ENCODE assay signal across 11 mouse cellular contexts in the genomic region with DNA sequence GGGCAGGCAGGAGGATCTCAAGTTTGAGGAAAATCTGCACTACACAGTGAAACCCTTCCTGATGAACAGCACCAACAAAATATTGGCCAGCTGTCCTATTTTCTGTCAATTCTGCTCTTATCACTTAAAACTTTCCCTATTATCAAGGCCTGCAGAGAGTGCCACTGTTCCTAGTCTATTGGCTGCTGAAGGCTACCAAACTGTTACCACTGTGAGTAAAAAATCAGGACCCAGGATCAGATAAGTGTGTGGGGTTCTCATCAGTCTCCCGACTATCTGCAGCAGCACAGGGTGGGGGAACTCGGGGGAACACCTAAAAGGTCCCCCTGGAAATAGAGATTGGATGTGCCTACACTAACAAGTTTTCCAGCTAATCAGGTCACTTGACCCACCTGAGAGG. TPM values are rescaled to one million over a fixed set of nuclear protein-coding genes. Genes with fewer than 3 reads are reported as not detected.
DNase-seq lines count a peak whose midpoint lies in the region; ATAC-seq and TF ChIP-seq lines count a peak whose summit lies in the region.
"Had no signal": no experiment of that assay in that cellular context is flagged by ENCODE, and none has a peak within 500 bp of the region (broad histone marks: within the 10 kb centered on the region; RNA-seq: fewer than 3 reads in every experiment).

No protein-coding gene starts in this region.

- peak overlapping the region; percentile 88 for H3K4me2 ChIP-seq in heart, embryonic 14.5 days (ENCODE audit: low read length)
- no peak overlapping the region for H3K4me2 ChIP-seq in midbrain, embryonic 11.5 days
- no peak overlapping the region for H3K4me2 ChIP-seq in midbrain, postnatal 0 days (ENCODE audit: low read depth, low read length, poor library complexity, severe bottlenecking)
- peak overlapping the region; percentile 77; the same call in 1 of the 2 replicates for H3K4me2 ChIP-seq in limb, embryonic 14.5 days (replicated peaks; ENCODE audit: low read depth, low read length, severe bottlenecking)
- peak overlapping the region; percentile 95 for H3K4me2 ChIP-seq in stomach, embryonic 16.5 days (ENCODE audit: low read depth, low read length)

- no peak for ATAC-seq in heart, embryonic 14.5 days (ENCODE audit: insufficient number of reproducible peaks, insufficient read depth, low FRiP score, low read depth)
- no peak for ATAC-seq in midbrain, embryonic 11.5 days (ENCODE audit: low FRiP score)
- no peak for ATAC-seq in midbrain, postnatal 0 days (ENCODE audit: low FRiP score)
- no peak for ATAC-seq in limb, embryonic 14.5 days (ENCODE audit: low FRiP score, low read depth)
- ATAC-seq in stomach, embryonic 16.5 days (ENCODE audit: insufficient read depth, low FRiP score), result no peak

- peaks cover 13% of the 10 kb centered on the region for H3K79me2 ChIP-seq in heart, adult 2 months (replicated peaks; ENCODE audit: control insufficient read depth, insufficient read depth, low read length)

- no peak overlapping the region for H3K27ac ChIP-seq in heart, embryonic 14.5 days (replicated peaks in 1 of 2; ENCODE audit: control insufficient read depth in 1 of 2, insufficient read depth in 1 of 2, low read depth in 2 of 2, low read length in 2 of 2)
- H3K27ac ChIP-seq in heart, adult 2 months, result no peak overlapping the region
- H3K27ac ChIP-seq in midbrain, embryonic 11.5 days (ENCODE audit: low read depth, low read length), result no peak overlapping the region
- H3K27ac ChIP-seq in midbrain, postnatal 0 days (ENCODE audit: low read depth, low read length), result no peak overlapping the region
- H3K27ac ChIP-seq in limb, embryonic 14.5 days (replicated peaks; ENCODE audit: low read depth, low read length), result no peak overlapping the region
- H3K27ac ChIP-seq in stomach, embryonic 16.5 days (ENCODE audit: low read length), result no peak overlapping the region

- intact Hi-C loops in heart, adult 2 months (cut with DNase I), result loop anchor here (5.0 kb wide), 1 partner anchor 33 kb away; a partner anchor contains a TSS

- no peaks in the 10 kb centered on the region for H3K9me3 ChIP-seq in heart, embryonic 14.5 days (ENCODE audit: control insufficient read depth, low read length)
- no peaks in the 10 kb centered on the region for H3K9me3 ChIP-seq in midbrain, embryonic 11.5 days (ENCODE audit: control insufficient read depth, low read length)
- H3K9me3 ChIP-seq in midbrain, postnatal 0 days (ENCODE audit: low read length), result no peaks in the 10 kb centered on the region
- no peaks in the 10 kb centered on the region for H3K9me3 ChIP-seq in limb, embryonic 14.5 days (ENCODE audit: control insufficient read depth, low read length)
- H3K9me3 ChIP-seq in stomach, embryonic 16.5 days (replicated peaks; ENCODE audit: control insufficient read depth, low read length), result no peaks in the 10 kb centered on the region

- H3K4me3 ChIP-seq in heart, embryonic 14.5 days (ENCODE audit: control insufficient read depth in 1 of 2, insufficient read depth in 1 of 2, low read depth in 1 of 2, low read length in 2 of 2), result no peak overlapping the region
- H3K4me3 ChIP-seq in heart, adult 2 months, result no peak overlapping the region
- no peak overlapping the region for H3K4me3 ChIP-seq in midbrain, embryonic 11.5 days (ENCODE audit: low read depth, low read length)
- H3K4me3 ChIP-seq in midbrain, postnatal 0 days (ENCODE audit: low read depth, low read length), result no peak overlapping the region
- H3K4me3 ChIP-seq in limb, embryonic 14.5 days (replicated peaks; ENCODE audit: low read length), result no peak overlapping the region
- H3K4me3 ChIP-seq in stomach, embryonic 16.5 days (replicated peaks; ENCODE audit: low read length), result peak overlapping the region; percentile 100; the same call in 1 of the 2 replicates

- H3K36me3 ChIP-seq in heart, embryonic 14.5 days (ENCODE audit: control insufficient read depth, insufficient read depth, low read length), result peaks cover 19% of the 10 kb centered on the region
- peaks cover 47% of the 10 kb centered on the region for H3K36me3 ChIP-seq in heart, adult 2 months (ENCODE audit: control insufficient read depth, insufficient read depth, low read length)
- H3K36me3 ChIP-seq in midbrain, embryonic 11.5 days (ENCODE audit: control insufficient read depth, insufficient read depth, low read length), result no peaks in the 10 kb centered on the region
- H3K36me3 ChIP-seq in midbrain, postnatal 0 days (ENCODE audit: insufficient read depth, low read length), result no peaks in the 10 kb centered on the region
- H3K36me3 ChIP-seq in limb, embryonic 14.5 days (ENCODE audit: control insufficient read depth, insufficient read depth, low read length), result peaks cover 27% of the 10 kb centered on the region
- H3K36me3 ChIP-seq in stomach, embryonic 16.5 days (ENCODE audit: control insufficient read depth, insufficient read depth, low read length), result no peaks in the 10 kb centered on the region

- no peak overlapping the region for H3K9ac ChIP-seq in heart, embryonic 14.5 days (ENCODE audit: low read length)
- no peak overlapping the region for H3K9ac ChIP-seq in heart, adult 2 months (ENCODE audit: low read depth, low read length)
- H3K9ac ChIP-seq in midbrain, embryonic 11.5 days (ENCODE audit: low read length), result 0 out of 2 replicates have a peak overlapping the region, but pooled peaks have one; percentile 20
- H3K9ac ChIP-seq in midbrain, postnatal 0 days (replicated peaks; ENCODE audit: low read length, poor library complexity, severe bottlenecking), result no peak overlapping the region
- peak overlapping the region; percentile 26; the same call in 1 of the 2 replicates for H3K9ac ChIP-seq in limb, embryonic 14.5 days (ENCODE audit: low read depth, low read length, severe bottlenecking)
- peak overlapping the region; percentile 3; the same call in 1 of the 2 replicates for H3K9ac ChIP-seq in stomach, embryonic 16.5 days (ENCODE audit: low read length)

- TF ChIP-seq CTCF in heart, adult 2 months (IDR thresholded peaks at IDR 0.05), result no peak
- no peak for TF ChIP-seq CTCF in midbrain, postnatal 0 days (IDR thresholded peaks at IDR 0.05)

- WGBS in heart, embryonic 14.5 days, result 28% methylated on average over 2 of the region's 2 CpGs
- WGBS in heart, adult 2 months, result 25% methylated on average over 2 of the region's 2 CpGs
- WGBS in midbrain, embryonic 11.5 days, result 77% methylated on average over 2 of the region's 2 CpGs
- 90% methylated on average over 2 of the region's 2 CpGs for WGBS in midbrain, postnatal 0 days
- WGBS in limb, embryonic 14.5 days, result 67% methylated on average over 2 of the region's 2 CpGs
- WGBS in stomach, embryonic 16.5 days, result 68% methylated on average over 2 of the region's 2 CpGs

- no peaks in the 10 kb centered on the region for H3K27me3 ChIP-seq in heart, embryonic 14.5 days (ENCODE audit: control insufficient read depth, insufficient read depth, low read length)
- no peaks in the 10 kb centered on the region for H3K27me3 ChIP-seq in heart, adult 2 months (ENCODE audit: control insufficient read depth, insufficient read depth, low read length)
- H3K27me3 ChIP-seq in midbrain, embryonic 11.5 days (ENCODE audit: control insufficient read depth, insufficient read depth, low read length), result no peaks in the 10 kb centered on the region
- no peaks in the 10 kb centered on the region for H3K27me3 ChIP-seq in midbrain, postnatal 0 days (ENCODE audit: insufficient read depth, low read length)
- H3K27me3 ChIP-seq in limb, embryonic 14.5 days (ENCODE audit: control insufficient read depth, insufficient read depth, low read length), result no peaks in the 10 kb centered on the region
- H3K27me3 ChIP-seq in stomach, embryonic 16.5 days (ENCODE audit: control insufficient read depth, insufficient read depth, low read length), result no peaks in the 10 kb centered on the region

- H3K4me1 ChIP-seq in heart, embryonic 14.5 days (ENCODE audit: control insufficient read depth in 2 of 2, insufficient read depth in 2 of 2, low read length in 2 of 2), result peaks cover 11 to 69% of the 10 kb centered on the region in 2 experiments
- peaks cover 31% of the 10 kb centered on the region for H3K4me1 ChIP-seq in heart, adult 2 months (ENCODE audit: control insufficient read depth, insufficient read depth, low read length)
- H3K4me1 ChIP-seq in midbrain, embryonic 11.5 days (ENCODE audit: control insufficient read depth, insufficient read depth, low read length), result peaks cover 29% of the 10 kb centered on the region
- H3K4me1 ChIP-seq in midbrain, postnatal 0 days (ENCODE audit: insufficient read depth, low read length), result peaks cover 15% of the 10 kb centered on the region
- H3K4me1 ChIP-seq in limb, embryonic 14.5 days (ENCODE audit: control insufficient read depth, insufficient read depth, low read length), result peaks cover 35% of the 10 kb centered on the region
- peaks cover 59% of the 10 kb centered on the region for H3K4me1 ChIP-seq in stomach, embryonic 16.5 days (ENCODE audit: control insufficient read depth, insufficient read depth, low read length)

- no peak for TF ChIP-seq EP300 in heart, adult 2 months (IDR thresholded peaks at IDR 0.05; ENCODE audit: insufficient read depth, low read depth, low read length)

- DNase-seq in heart, adult 2 months, result no peak
- no peak for DNase-seq in midbrain, embryonic 11.5 days (ENCODE audit: low spot score, missing footprints)
- DNase-seq in midbrain, postnatal 0 days (ENCODE audit: low spot score), result no peak
- DNase-seq in limb, embryonic 14.5 days (ENCODE audit: low spot score), result no peak
- no peak for DNase-seq in adipocyte (ENCODE audit: low spot score)
- DNase-seq in adrenal gland, adult 8-10 months, result no peak
- DNase-seq: adrenal gland, adult 2 months; cerebellum, postnatal 10 days; kidney, postnatal 14 days had no signal

- no peak for TF ChIP-seq POLR2A in heart, adult 2 months (IDR thresholded peaks at IDR 0.05; ENCODE audit: insufficient read depth, low read depth, low read length)
- no peak for TF ChIP-seq POLR2A in limb, embryonic 14.5 days (IDR thresholded peaks at IDR 0.05; ENCODE audit: borderline replicate concordance, extremely low read depth, insufficient read depth, insufficient read length)

RNA-seq across cellular contexts. Expression of a gene that starts 2.9 kb away (rescaled TPM):
- polyA plus RNA-seq in heart, embryonic 14.5 days (2014; fragmentation: Nextera tagmentation; extraction: Ambion mirVana), result 556 and 557 TPM in 2 replicates
- 100 to 1,000 TPM; 245 to 274 TPM for total RNA-seq in heart, adult 2 months (2021)
- polyA plus RNA-seq in heart, adult 2 months (2012; rRNA removed), result 345 and 383 TPM in 2 replicates
- 574 and 583 TPM in 2 replicates for polyA plus RNA-seq in midbrain, embryonic 11.5 days (2014; fragmentation: Nextera tagmentation; extraction: Ambion mirVana)
- total RNA-seq in midbrain, postnatal 0 days (2014; rRNA removed), result 372 and 409 TPM in 2 replicates
- polyA plus RNA-seq in midbrain, postnatal 0 days (2015; fragmentation: Nextera tagmentation; extraction: Ambion mirVana), result 626 and 656 TPM in 2 replicates
- polyA plus RNA-seq in limb, embryonic 14.5 days (2012; rRNA removed), result 690 and 777 TPM in 2 replicates
- polyA plus RNA-seq in limb, embryonic 14.5 days (2014; fragmentation: Nextera tagmentation; extraction: Ambion mirVana), result 698 and 725 TPM in 2 replicates
- 717 and 769 TPM in 2 replicates for polyA plus RNA-seq in stomach, embryonic 16.5 days (2015; fragmentation: Nextera tagmentation; extraction: Ambion mirVana)
- 100 to 1,000 TPM; 408 to 506 (median 446) TPM for total RNA-seq in adrenal gland, adult 8-10 months (2022)

RNA-seq across cellular contexts. Expression of a gene that starts 17.0 kb away (rescaled TPM):
- 20.0 and 22.1 TPM in 2 replicates for polyA plus RNA-seq in heart, embryonic 14.5 days (2014; fragmentation: Nextera tagmentation; extraction: Ambion mirVana)
- total RNA-seq in heart, adult 2 months (2021), result 1 to 10 TPM; 8.4 to 9.4 TPM
- 10.7 and 12.1 TPM in 2 replicates for polyA plus RNA-seq in heart, adult 2 months (2012; rRNA removed)
- 41.7 and 42.0 TPM in 2 replicates for polyA plus RNA-seq in midbrain, embryonic 11.5 days (2014; fragmentation: Nextera tagmentation; extraction: Ambion mirVana)
- total RNA-seq in midbrain, postnatal 0 days (2014; rRNA removed), result 7.0 and 7.3 TPM in 2 replicates
- 25.5 and 28.3 TPM in 2 replicates for polyA plus RNA-seq in midbrain, postnatal 0 days (2015; fragmentation: Nextera tagmentation; extraction: Ambion mirVana)
- polyA plus RNA-seq in limb, embryonic 14.5 days (2012; rRNA removed), result 32.4 and 37.5 TPM in 2 replicates
- polyA plus RNA-seq in limb, embryonic 14.5 days (2014; fragmentation: Nextera tagmentation; extraction: Ambion mirVana), result 28.9 and 30.0 TPM in 2 replicates
- 22.5 and 24.9 TPM in 2 replicates for polyA plus RNA-seq in stomach, embryonic 16.5 days (2015; fragmentation: Nextera tagmentation; extraction: Ambion mirVana)
- total RNA-seq in adrenal gland, adult 8-10 months (2022), result 10 to 100 TPM; 25.8 to 31.2 (median 29.6) TPM

RNA-seq across cellular contexts. Expression of a gene that starts 22.9 kb away (rescaled TPM):
- 131 and 133 TPM in 2 replicates for polyA plus RNA-seq in heart, embryonic 14.5 days (2014; fragmentation: Nextera tagmentation; extraction: Ambion mirVana)
- 100 to 1,000 TPM; 113 to 117 TPM for total RNA-seq in heart, adult 2 months (2021)
- polyA plus RNA-seq in heart, adult 2 months (2012; rRNA removed), result 78.1 and 110 TPM in 2 replicates
- polyA plus RNA-seq in midbrain, embryonic 11.5 days (2014; fragmentation: Nextera tagmentation; extraction: Ambion mirVana), result 88.7 and 93.3 TPM in 2 replicates
- 65.0 and 80.6 TPM in 2 replicates for total RNA-seq in midbrain, postnatal 0 days (2014; rRNA removed)
- 104 and 112 TPM in 2 replicates for polyA plus RNA-seq in midbrain, postnatal 0 days (2015; fragmentation: Nextera tagmentation; extraction: Ambion mirVana)
- 38.8 and 51.1 TPM in 2 replicates for polyA plus RNA-seq in limb, embryonic 14.5 days (2012; rRNA removed)
- 81.0 and 85.2 TPM in 2 replicates for polyA plus RNA-seq in limb, embryonic 14.5 days (2014; fragmentation: Nextera tagmentation; extraction: Ambion mirVana)
- polyA plus RNA-seq in stomach, embryonic 16.5 days (2015; fragmentation: Nextera tagmentation; extraction: Ambion mirVana), result 75.5 and 78.9 TPM in 2 replicates
- total RNA-seq in adrenal gland, adult 8-10 months (2022), result 10 to 100 TPM; 46.0 to 53.6 (median 47.1) TPM

RNA-seq across cellular contexts. Expression of a gene that starts 33.2 kb away (rescaled TPM):
- 133 and 136 TPM in 2 replicates for polyA plus RNA-seq in heart, embryonic 14.5 days (2014; fragmentation: Nextera tagmentation; extraction: Ambion mirVana)
- total RNA-seq in heart, adult 2 months (2021), result 100 to 1,000 TPM in 1 of 2 experiments, 10 to 100 TPM in 1; 97.5 to 113 TPM
- polyA plus RNA-seq in heart, adult 2 months (2012; rRNA removed), result 120 and 127 TPM in 2 replicates
- polyA plus RNA-seq in midbrain, embryonic 11.5 days (2014; fragmentation: Nextera tagmentation; extraction: Ambion mirVana), result 92.9 and 96.6 TPM in 2 replicates
- total RNA-seq in midbrain, postnatal 0 days (2014; rRNA removed), result 125 and 141 TPM in 2 replicates
- 289 and 314 TPM in 2 replicates for polyA plus RNA-seq in midbrain, postnatal 0 days (2015; fragmentation: Nextera tagmentation; extraction: Ambion mirVana)
- polyA plus RNA-seq in limb, embryonic 14.5 days (2012; rRNA removed), result 101 and 102 TPM in 2 replicates
- 126 and 129 TPM in 2 replicates for polyA plus RNA-seq in limb, embryonic 14.5 days (2014; fragmentation: Nextera tagmentation; extraction: Ambion mirVana)
- 128 and 129 TPM in 2 replicates for polyA plus RNA-seq in stomach, embryonic 16.5 days (2015; fragmentation: Nextera tagmentation; extraction: Ambion mirVana)
- 10 to 100 TPM; 67.1 to 80.4 (median 72.1) TPM for total RNA-seq in adrenal gland, adult 8-10 months (2022)

RNA-seq across cellular contexts. Expression of a gene that starts 42.2 kb away (rescaled TPM):
- polyA plus RNA-seq in heart, embryonic 14.5 days (2014; fragmentation: Nextera tagmentation; extraction: Ambion mirVana), result 0.23 and 0.39 TPM in 2 replicates
- under 1 TPM; 0.45 to 0.57 TPM for total RNA-seq in heart, adult 2 months (2021)
- polyA plus RNA-seq in heart, adult 2 months (2012; rRNA removed), result 0.72 and 0.73 TPM in 2 replicates
- not detected in 2 replicates for polyA plus RNA-seq in midbrain, embryonic 11.5 days (2014; fragmentation: Nextera tagmentation; extraction: Ambion mirVana)
- total RNA-seq in midbrain, postnatal 0 days (2014; rRNA removed), result 0.38 and 0.99 TPM in 2 replicates
- polyA plus RNA-seq in midbrain, postnatal 0 days (2015; fragmentation: Nextera tagmentation; extraction: Ambion mirVana), result 0.27 and 0.44 TPM in 2 replicates
- 0.78 and 1.2 TPM in 2 replicates for polyA plus RNA-seq in limb, embryonic 14.5 days (2012; rRNA removed)
- 0.36 and 0.70 TPM in 2 replicates for polyA plus RNA-seq in limb, embryonic 14.5 days (2014; fragmentation: Nextera tagmentation; extraction: Ambion mirVana)
- 0.62 and 0.64 TPM in 2 replicates for polyA plus RNA-seq in stomach, embryonic 16.5 days (2015; fragmentation: Nextera tagmentation; extraction: Ambion mirVana)
- total RNA-seq in adrenal gland, adult 8-10 months (2022), result 1 to 10 TPM in 2 of 4 experiments, under 1 TPM in 2; 0.66 to 1.4 (median 1.2) TPM

Comparison
In these comparisons a context has a peak if more than half of its experiments do, and no peak if none do; other contexts are left out.
1. H3K9ac ChIP-seq: peak in midbrain, embryonic 11.5 days (single experiment), limb, embryonic 14.5 days (single experiment) and stomach, embryonic 16.5 days (single experiment); none in heart, embryonic 14.5 days (single experiment), heart, adult 2 months (single experiment) and midbrain, postnatal 0 days (single experiment).
2. H3K4me2 ChIP-seq: peak in heart, embryonic 14.5 days (single experiment), limb, embryonic 14.5 days (single experiment) and stomach, embryonic 16.5 days (single experiment); none in midbrain, embryonic 11.5 days (single experiment) and midbrain, postnatal 0 days (single experiment).